Comparison of ENCODE assay signal across 16 mouse cellular contexts in genomic region chrX:73506577-73506976, GRCm38 (mm10). TPM values are rescaled to one million over a fixed set of nuclear protein-coding genes. Genes with fewer than 3 reads are reported as not detected.
"Had no signal": no experiment of that assay in that cellular context is flagged by ENCODE, and none has a peak within 500 bp of the region (broad histone marks: within the 10 kb centered on the region; RNA-seq: fewer than 3 reads in every experiment).

No protein-coding gene starts in this region.

- H3K4me3 ChIP-seq: limb, embryonic 15.5 days; liver, embryonic 12.5 days; megakaryocyte, embryonic 14.5 days; midbrain, embryonic 12.5 days; neural tube, embryonic 13.5 days; stomach, embryonic 15.5 days had no signal

- H3K27ac ChIP-seq: limb, embryonic 15.5 days; liver, embryonic 12.5 days; midbrain, embryonic 12.5 days; neural tube, embryonic 13.5 days; stomach, embryonic 15.5 days had no signal

- H3K36me3 ChIP-seq: limb, embryonic 15.5 days; liver, embryonic 12.5 days; midbrain, embryonic 12.5 days; neural tube, embryonic 13.5 days; stomach, embryonic 15.5 days had no signal

- DNase-seq: kidney, adult 9 months; kidney, postnatal 10 days; kidney, postnatal 4 days; lung, embryonic 14.5 days; lung, postnatal 10 days; lung, postnatal 4 days; retina, postnatal 1 day; right cerebral cortex, postnatal 4 days; spleen, adult 18-20 months had no signal

- H3K4me1 ChIP-seq: liver, embryonic 12.5 days; midbrain, embryonic 12.5 days; neural tube, embryonic 13.5 days; stomach, embryonic 15.5 days had no signal

- ATAC-seq: liver, embryonic 12.5 days; midbrain, embryonic 16.5 days had no signal

RNA-seq across cellular contexts. Expression of gene Atp2b3, which starts 3.7 kb away (rescaled TPM):
- polyA plus RNA-seq: liver, embryonic 12.5 days; lung, embryonic 14.5 days had no signal
